Mouse (Mus musculus): Measurements from ENCODE around the gene Dhfr.
"Not testable (repeated sequence)": the region's sequence is repeated elsewhere in the genome, so short reads cannot be mapped to it uniquely, and the experiment has no call there.

Gene Dhfr

GRCm38 (mm10) chr13:92354456-92355271 is at the start of gene Dhfr, which contains the start of gene Msh3:
Gene Dhfr (plus strand): TSS chr13:92354726.
Gene Msh3 (minus strand): TSS chr13:92355003.
- DNase-seq (ENCODE audit: low read depth, low spot score), result peak; percentile 97

DNA sequence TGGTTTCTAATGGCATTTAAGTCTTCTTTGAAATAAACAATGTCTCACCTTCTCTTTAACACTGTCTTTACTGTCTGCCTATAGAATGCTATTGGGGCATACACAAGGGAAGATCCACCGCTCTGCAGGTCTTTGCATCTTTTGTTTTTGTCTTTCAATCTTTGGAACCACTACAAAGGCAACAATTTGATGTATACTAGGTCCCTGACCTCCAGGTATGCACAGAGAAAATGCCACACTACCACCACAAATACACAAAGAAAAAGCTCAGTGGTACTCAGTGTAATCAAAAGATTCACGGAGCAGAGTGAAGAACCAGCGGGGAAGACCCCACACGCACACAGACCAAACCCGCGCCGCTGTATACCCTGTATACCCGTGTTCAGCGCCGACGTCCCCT is 48.8 kb upstream of the Dhfr start, which contains the start of gene Gm20379:
TSS of gene Gm20379 (plus strand) at position 301 of the 400 bp plus-strand sequence.
- no peak for DNase-seq (ENCODE audit: low read depth, low spot score)

DNA sequence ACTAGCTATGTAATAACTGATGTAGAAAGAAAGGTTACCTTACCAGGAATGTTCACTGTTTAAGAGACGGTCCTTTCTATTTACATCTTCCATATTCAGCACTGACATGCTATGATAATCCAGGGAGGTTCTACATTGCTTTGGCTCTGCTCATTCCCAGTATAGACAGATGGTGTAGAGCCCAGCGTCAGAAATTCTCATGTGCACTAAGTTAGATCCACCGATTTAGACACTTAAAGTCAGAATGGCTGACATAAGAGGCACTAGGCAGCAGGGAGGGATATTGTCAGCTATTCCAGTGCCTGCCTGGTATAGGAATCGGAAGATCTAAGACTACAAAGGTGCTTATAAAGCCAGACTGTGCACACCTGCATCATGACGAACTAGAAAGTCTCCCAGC is 39.9 kb upstream of the Dhfr start:
- no peak for DNase-seq (ENCODE audit: low read depth, low spot score)

- DNase-seq (ENCODE audit: low read depth, low spot score), result peak; percentile 24
Observed at GRCm38 (mm10) chr13:92320770-92321169, 33.8 kb upstream of the Dhfr start.

- DNase-seq (ENCODE audit: low read depth, low spot score), result no peak
Observed at GRCm38 (mm10) chr13:92326030-92326429, 28.5 kb upstream of the Dhfr start.

- no peak for DNase-seq (ENCODE audit: low read depth, low spot score)
Observed at GRCm38 (mm10) chr13:92328000-92328399, 26.5 kb upstream of the Dhfr start.

DNA sequence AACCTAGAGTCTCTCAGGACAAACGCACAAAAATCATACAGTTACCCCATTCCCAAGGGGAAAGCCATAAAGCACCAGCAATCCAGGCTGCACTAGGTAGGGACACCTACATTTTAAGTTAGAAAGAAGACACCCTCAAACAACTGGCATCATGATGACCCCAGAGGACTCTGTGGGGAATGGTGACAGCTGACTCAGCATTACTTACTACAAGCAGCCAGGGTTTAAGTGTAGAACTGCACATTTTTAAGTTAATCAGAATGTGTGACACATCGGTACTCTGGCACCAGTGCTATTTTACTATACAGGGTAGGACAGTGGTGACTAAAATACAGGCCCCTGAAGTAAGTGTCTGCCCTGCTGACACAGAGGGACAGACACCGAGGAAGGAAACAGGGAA is 23.9 kb upstream of the Dhfr start:
- no peak for DNase-seq (ENCODE audit: low read depth, low spot score)

DNA sequence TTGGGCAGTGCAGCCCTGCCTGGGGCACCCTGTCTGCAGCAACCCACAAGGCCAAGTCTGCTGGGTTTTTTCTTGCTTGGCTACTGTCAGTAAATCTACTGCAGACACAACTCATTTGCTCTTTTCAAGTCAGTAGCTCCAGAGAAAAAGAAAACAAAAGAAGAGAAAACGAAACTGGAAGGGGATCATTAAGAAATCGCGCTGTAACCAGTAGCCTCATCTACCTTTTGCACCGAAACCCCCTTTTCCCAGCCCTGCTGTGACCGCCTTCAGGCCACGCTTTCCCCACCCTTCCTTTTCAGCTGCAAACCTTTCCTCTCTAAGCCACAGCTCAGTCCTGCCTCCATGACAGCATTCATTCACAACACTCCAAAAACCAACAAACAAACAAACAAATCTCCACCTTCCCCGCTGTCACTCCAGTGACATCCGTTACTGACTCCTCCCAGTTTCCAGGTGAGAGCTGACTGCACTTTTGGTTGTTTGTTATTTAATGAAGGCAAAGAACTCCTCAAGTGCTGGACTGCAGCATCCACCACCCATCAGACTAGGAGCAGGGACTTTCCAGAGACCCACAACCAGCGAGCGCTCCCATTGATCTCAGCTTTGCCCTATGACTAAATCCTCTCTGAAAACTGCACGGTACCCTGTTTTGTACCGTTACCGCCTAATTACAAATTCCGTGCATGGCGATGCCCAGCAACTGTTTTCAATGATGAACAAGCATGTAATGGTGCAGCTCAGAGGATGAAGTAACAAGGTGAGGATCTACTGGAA is 22.2 kb upstream of the Dhfr start:
- DNase-seq (ENCODE audit: low read depth, low spot score), result no peak

DNA sequence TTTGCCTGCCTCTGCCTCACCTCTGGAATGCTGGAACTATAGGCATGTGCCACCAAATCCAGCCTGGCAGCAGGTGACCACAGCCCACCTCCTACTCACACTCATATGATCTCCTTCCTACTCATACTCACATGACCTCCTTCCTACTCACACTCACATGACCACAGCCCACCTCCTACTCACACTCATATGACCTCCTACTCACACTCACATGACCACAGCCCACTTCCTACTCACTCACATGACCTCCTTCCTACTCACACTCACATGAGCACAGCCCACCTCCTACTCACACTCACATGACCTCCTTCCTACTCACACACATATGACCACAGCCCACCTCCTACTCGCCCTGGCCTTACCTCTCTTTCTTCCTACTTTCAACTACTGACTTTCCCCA is 17.7 kb upstream of the Dhfr start:
- DNase-seq (ENCODE audit: low read depth, low spot score), result no peak

- no peak for DNase-seq (ENCODE audit: low read depth, low spot score)
Observed at GRCm38 (mm10) chr13:92337773-92338462, 16.6 kb upstream of the Dhfr start.

DNA sequence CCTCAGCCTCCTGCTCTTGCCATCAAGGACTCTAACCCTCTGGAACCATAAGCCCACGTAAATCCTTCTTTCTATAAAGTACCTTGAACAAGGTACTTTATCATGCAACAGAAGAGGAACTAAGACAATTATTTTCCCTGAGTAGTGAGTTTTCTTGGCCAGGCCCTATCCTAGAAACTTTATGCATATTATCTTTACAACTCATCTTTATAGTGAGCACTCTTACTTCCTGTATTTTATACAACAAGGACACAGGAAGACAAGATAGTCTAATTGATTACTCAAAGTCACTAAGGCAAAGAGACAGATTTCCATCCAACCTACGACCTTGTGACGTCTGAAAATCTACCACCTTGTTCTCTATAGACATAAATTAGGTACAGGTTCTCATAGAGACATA is 14.7 kb upstream of the Dhfr start:
- DNase-seq (ENCODE audit: low read depth, low spot score), result no peak

- no peak for DNase-seq (ENCODE audit: low read depth, low spot score)
Observed at GRCm38 (mm10) chr13:92344033-92344432, 10.5 kb upstream of the Dhfr start.

DNA sequence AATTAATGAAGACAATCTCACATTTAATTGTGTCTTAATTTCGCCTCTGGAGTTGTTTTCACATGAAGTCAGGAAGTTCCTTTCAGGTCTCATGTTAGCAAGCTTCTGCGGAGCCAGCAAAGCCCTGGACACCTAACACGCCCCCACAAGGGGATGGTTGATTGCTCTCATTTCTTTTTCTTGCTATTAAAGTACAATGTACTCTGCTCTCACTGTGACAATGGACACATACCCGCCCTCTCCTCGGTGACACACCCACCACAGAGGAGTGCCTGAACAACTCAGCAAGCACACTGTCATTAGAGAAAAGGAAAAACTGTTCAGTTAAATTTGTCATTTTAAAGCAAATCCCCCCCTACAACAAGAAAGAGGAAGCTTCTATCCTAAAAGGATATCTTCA is 8.2 kb upstream of the Dhfr start:
- DNase-seq (ENCODE audit: low read depth, low spot score), result no peak

- DNase-seq (ENCODE audit: low read depth, low spot score), result no peak
Observed at GRCm38 (mm10) chr13:92351100-92351499, 3.4 kb upstream of the Dhfr start.

DNA sequence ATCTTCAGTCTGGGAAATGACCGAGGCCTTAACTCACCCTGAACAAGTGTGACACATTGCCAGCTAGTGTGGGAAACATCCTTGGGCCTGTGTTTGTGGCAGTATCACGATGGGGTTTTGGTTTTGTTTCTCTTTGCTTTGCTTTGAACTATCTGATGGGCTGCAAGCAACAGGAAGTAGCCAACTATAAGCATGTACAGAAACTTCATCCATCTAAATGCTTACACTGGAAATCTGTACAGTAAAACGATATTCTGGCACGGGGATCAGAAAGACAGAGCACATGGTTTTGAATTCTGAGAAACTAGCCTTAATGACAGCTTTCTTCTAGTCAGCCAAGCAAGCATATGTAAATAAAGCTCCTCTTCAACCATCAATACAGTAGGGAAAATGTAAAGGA is 570 bp upstream of the Dhfr start:
- no peak for DNase-seq (ENCODE audit: low read depth, low spot score)

DNA sequence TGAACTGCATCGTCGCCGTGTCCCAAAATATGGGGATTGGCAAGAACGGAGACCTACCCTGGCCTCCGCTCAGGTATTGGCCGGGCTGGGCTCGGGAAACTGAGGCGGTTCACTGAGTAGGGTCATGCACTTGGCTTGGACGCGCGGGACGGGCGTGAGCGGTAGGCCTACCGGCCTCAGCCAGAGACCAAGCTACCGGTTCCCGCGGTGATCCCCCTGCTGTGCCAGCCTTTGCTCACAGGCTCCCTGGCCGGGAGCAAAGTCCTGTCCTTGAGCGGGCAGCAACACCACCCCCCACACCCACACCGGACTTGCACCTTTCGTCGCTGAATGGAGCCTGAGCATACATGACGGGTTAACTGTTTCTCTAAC is 732 bp downstream of the Dhfr start:
- no peak for DNase-seq (ENCODE audit: low read depth, low spot score)

DNA sequence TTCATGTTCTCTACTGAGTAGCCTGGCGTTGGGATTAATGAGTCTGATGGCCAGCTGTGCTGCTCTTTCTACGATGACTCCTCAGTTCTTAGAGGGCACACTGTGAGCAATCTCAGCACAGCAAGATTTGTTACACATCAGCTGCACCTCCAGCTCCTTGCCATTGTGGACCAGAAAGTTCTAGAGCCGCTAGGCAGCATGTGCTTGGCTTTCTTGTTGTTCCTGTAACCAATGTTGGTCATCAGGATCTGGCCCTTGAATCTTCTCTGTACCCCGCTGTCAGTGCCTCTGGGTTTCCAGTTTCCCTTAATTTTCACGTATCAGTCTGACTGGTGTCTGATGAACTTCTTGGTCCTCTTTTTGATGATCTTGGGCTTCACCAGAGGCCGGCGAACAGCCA is 1.9 kb downstream of the Dhfr start:
- no peak for DNase-seq (ENCODE audit: low read depth, low spot score)

DNA sequence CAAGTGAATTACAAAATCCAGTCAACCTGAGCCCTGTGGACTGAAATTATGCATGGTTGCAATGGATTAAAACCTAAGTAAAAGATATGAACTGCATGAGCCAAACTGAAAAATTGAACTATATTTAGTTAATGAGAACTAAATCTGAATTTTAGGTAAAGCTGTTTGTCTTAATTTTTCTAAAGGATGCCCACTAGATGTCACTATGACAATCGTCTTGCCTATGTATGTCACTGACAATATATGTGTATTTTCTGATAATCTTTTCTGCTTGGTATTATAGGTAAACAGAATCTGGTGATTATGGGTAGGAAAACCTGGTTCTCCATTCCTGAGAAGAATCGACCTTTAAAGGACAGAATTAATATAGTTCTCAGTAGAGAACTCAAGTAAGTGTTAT is 3.1 kb downstream of the Dhfr start:
- DNase-seq (ENCODE audit: low read depth, low spot score), result no peak

- DNase-seq (ENCODE audit: low read depth, low spot score), result no peak
Observed at GRCm38 (mm10) chr13:92361609-92362008, 7.1 kb downstream of the Dhfr start.

DNA sequence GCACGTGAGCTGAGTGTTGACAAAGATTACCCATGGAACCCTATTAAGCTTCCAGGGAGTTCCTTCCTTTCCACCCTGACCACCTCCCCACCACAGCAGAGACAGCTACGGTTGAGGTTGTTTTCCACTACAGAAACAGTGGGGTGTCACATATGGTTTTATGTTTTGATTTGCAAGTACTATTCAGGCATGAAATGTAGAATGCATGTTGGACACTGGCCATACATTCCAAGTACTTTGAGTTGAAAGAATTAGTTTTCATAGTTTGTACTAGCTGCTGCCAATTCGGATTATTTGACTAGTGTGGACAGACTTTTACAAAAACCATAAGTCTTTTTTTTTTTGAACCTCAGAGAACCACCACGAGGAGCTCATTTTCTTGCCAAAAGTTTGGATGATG is 10.8 kb downstream of the Dhfr start:
- DNase-seq (ENCODE audit: low read depth, low spot score), result no peak

- no peak for DNase-seq (ENCODE audit: low read depth, low spot score)
Observed at GRCm38 (mm10) chr13:92370811-92371210, 16.3 kb downstream of the Dhfr start.

DNA sequence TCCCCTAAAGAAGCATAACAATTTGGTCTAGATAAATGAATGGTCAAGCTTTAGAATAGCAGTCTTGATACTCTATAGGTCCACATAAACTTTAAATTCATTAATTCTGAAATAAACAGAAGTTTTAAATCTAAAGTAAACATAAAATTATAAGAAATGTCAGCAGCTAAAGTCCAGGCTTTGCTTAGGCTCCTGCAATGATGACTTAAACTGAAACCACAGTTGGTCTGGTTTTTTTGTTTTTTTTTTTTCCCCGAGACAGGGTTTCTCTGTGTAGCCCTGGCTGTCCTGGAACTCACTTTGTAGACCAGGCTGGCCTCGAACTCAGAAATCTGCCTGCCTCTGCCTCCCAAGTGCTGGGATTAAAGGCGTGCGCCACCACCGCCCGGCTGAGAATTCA is 16.9 kb downstream of the Dhfr start:
- not testable (repeated sequence) for DNase-seq (ENCODE audit: low read depth, low spot score)
